Mouse (Mus musculus): ENCODE results near the gene Rapgef1. TPM values are rescaled to one million over a fixed set of nuclear protein-coding genes. Genes with fewer than 3 reads are reported as not detected.

Rapgef1 gene
- polyA plus RNA-seq, 1 experiment from 2014 or later: 24.2 TPM

- Histone ChIP-seq H3K4me1 (peaks cover 5% of the 10 kb centered on the region; the same call in 1 of the 2 replicates), H3K4me2 (no peak overlapping the region), H3K36me3 (replicated peaks) (no peaks in the 10 kb centered on the region), H3K27ac (no peak overlapping the region), H3K27me3 (replicated peaks) (no peaks in the 10 kb centered on the region), H3K9ac (no peak overlapping the region), H3K9me3 (no peaks in the 10 kb centered on the region), H3K4me3 (no peak overlapping the region)
- WGBS: 89% methylated on average over 5 of the region's 5 CpGs
- ATAC-seq (replicated peaks): no peak
Observed at GRCm38 (mm10) chr2:29605591-29605990, 13.9 kb upstream of the Rapgef1 start.

GRCm38 (mm10) chr2:29606460-29606859 lies 13.1 kb upstream of the Rapgef1 start:
- Histone ChIP-seq H3K27ac (no peak overlapping the region), H3K27me3 (replicated peaks) (no peaks in the 10 kb centered on the region), H3K36me3 (replicated peaks) (no peaks in the 10 kb centered on the region), H3K9me3 (no peaks in the 10 kb centered on the region), H3K4me1 (peaks cover 5% of the 10 kb centered on the region; the same call in 1 of the 2 replicates), H3K9ac (no peak overlapping the region), H3K4me2 (no peak overlapping the region), H3K4me3 (no peak overlapping the region)
- 56% methylated on average over 6 of the region's 6 CpGs for WGBS
- no peak for ATAC-seq (replicated peaks)

- Histone ChIP-seq H3K9ac (no peak overlapping the region), H3K4me3 (no peak overlapping the region), H3K36me3 (replicated peaks) (no peaks in the 10 kb centered on the region), H3K4me2 (no peak overlapping the region), H3K27me3 (replicated peaks) (no peaks in the 10 kb centered on the region), H3K9me3 (no peaks in the 10 kb centered on the region), H3K27ac (no peak overlapping the region), H3K4me1 (peaks cover 25% of the 10 kb centered on the region)
- ATAC-seq (replicated peaks): no peak
- WGBS: 92% methylated on average over 1 of the region's 1 CpGs
Observed at GRCm38 (mm10) chr2:29617341-29617740, 2.2 kb upstream of the Rapgef1 start.

DNA sequence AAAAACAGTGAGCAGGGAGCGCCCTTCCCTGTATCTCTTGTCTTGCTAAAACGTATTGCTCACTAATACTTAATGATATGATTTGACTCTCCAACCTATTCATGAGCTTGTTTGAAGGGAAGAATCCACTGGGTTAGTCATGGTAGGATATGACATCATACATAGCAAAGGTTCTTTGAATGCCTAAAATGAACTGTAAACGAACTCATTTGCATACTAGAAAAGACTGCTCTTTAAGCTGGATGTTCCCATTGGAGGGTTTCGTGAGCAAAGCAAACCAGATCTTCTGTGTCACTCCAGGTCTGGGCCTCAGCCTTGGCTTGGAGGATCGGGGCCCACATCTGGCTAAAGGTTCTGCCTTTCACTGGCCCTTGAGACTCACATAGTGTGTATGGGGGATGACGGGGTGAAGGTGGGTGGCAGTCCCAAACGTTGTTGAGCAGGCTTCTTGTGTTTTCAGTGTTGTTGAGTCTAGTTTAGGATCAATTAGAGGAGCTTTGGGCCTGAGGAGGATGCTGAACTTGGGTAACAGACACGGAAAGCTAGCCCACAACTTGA lies 515 bp upstream of the Rapgef1 start:
- peak overlapping the region; percentile 77 for H3K4me3 ChIP-seq
- peaks cover 29% of the 10 kb centered on the region for H3K4me1 ChIP-seq
- H3K36me3 ChIP-seq (replicated peaks): no peaks in the 10 kb centered on the region
- H3K4me2 ChIP-seq: peak overlapping the region; percentile 31; the same call in 1 of the 2 replicates
- ATAC-seq (replicated peaks): peak; percentile 41
- 57% methylated on average over 8 of the region's 8 CpGs for WGBS
- no peak overlapping the region for H3K9ac ChIP-seq
- no peaks in the 10 kb centered on the region for H3K9me3 ChIP-seq
- peak overlapping the region; percentile 55; the same call in 1 of the 2 replicates for H3K27ac ChIP-seq
- H3K27me3 ChIP-seq (replicated peaks): no peaks in the 10 kb centered on the region

DNA sequence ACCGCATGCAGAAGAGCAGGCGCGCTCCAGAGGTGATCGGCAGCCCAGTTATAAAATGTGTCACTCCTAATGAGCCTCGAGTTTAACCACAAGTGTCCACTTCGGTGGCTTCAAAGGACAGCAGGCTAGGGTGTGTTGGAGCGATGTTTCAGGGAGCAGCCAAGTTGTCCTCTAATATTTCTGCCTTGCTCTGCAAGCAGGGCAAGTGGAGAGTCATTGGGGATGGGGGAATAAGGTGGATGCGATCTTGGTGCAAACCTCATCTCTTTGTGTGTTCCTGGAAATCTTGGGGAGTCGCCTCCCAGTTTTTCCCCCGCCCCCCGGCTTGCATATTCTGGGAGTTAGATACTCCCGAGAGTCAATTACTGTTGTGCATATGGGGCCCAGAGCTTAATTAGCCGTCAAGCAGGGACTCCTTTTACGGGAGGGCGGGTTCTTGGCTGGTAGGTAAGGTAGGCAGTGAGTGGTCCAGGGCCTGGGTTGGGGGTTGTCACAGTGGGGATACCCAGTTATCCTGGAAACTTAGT lies 844 bp downstream of the Rapgef1 start:
- Histone ChIP-seq H3K36me3 (replicated peaks) (no peaks in the 10 kb centered on the region), H3K27me3 (replicated peaks) (no peaks in the 10 kb centered on the region), H3K4me3 (peak overlapping the region; percentile 77), H3K27ac (peak overlapping the region; percentile 92), H3K4me2 (peak overlapping the region; percentile 72), H3K9ac (peak overlapping the region; percentile 69), H3K9me3 (no peaks in the 10 kb centered on the region), H3K4me1 (peaks cover 29% of the 10 kb centered on the region)
- peak; percentile 31; the same call in 1 of the 2 replicates for ATAC-seq (replicated peaks)
- under 1% methylated on average over 15 of the region's 15 CpGs for whole genome bisulfite sequencing

- Histone ChIP-seq H3K27me3 (replicated peaks) (no peaks in the 10 kb centered on the region), H3K4me3 (peak overlapping the region; percentile 77), H3K36me3 (replicated peaks) (no peaks in the 10 kb centered on the region), H3K27ac (no peak overlapping the region), H3K9me3 (no peaks in the 10 kb centered on the region), H3K9ac (peak overlapping the region; percentile 69; the same call in 1 of the 2 replicates), H3K4me2 (peak overlapping the region; percentile 72), H3K4me1 (peaks cover 29% of the 10 kb centered on the region)
- WGBS: 78% methylated on average over 10 of the region's 10 CpGs
- ATAC-seq (replicated peaks): no peak
Observed at GRCm38 (mm10) chr2:29621163-29621562, 1.6 kb downstream of the Rapgef1 start.

DNA sequence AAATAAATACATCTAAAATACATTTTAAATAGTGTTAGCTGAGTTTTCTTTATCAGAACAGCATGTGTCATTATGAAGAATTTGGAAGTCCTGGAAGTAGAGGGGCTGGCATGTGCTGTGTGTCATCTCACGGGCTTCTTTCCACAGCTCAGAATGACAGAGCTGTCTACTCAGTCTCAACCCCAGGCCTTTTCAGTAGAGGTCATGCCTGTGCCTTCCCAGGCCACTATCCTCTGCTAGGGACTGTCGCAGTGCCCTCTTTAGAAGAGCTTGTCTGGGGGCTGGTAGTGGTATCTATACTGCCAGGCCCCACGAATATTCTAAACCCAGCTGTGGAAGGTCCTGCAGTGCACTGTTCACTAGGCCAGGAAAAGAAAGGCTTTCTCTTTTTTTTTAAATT lies 2.1 kb downstream of the Rapgef1 start:
- no peak overlapping the region for H3K9ac ChIP-seq
- H3K9me3 ChIP-seq: no peaks in the 10 kb centered on the region
- H3K4me1 ChIP-seq: peaks cover 29% of the 10 kb centered on the region
- peak overlapping the region; percentile 77; the same call in 1 of the 2 replicates for H3K4me3 ChIP-seq
- H3K27ac ChIP-seq: no peak overlapping the region
- H3K4me2 ChIP-seq: peak overlapping the region; percentile 72
- no peak for ATAC-seq (replicated peaks)
- no peaks in the 10 kb centered on the region for H3K36me3 ChIP-seq (replicated peaks)
- no peaks in the 10 kb centered on the region for H3K27me3 ChIP-seq (replicated peaks)
- WGBS: 87% methylated on average over 3 of the region's 3 CpGs

DNA sequence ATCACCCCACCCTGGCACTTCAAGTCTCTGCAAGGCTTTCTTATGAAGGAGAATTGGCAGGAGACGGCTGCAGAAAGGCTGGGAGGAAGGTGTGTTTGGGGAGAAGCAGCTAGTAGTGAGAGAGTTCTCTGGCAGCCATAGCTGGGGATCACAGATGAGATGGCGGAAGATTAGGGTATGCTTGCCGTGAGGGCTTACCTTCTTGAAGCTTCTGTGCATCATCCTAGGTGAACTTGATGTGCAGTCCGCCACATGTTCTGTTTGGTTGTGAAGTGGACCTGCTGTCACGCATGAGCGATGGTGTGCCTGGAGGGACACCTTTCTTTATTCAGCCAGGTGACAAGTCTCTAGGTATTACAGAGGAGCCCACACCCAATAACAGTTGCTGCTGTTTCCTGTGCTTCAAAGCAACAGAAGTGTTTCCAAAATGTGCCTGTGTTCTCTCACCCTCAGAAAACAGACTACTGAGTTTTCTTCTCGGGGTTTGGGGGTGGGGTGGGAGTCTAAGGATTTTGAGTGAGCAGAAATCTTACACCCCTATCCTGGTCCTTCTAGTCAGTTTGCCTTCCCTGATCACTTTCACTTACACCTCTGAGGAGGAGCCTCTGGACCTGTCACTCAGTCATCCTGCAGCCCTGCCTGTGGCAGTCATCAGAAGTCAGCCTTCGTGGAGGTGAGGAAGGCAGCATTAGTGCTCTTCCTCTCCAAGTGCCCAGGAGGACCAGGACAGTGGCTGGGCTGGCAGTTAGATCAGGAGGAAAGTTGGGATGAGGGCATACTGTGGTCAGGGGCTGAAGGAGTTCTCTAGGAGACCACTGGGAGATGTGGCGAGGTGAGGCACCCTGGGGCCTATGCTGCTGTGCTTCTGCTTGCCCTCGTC lies 2.8 kb downstream of the Rapgef1 start:
- no peak for ATAC-seq (replicated peaks)
- Histone ChIP-seq H3K9me3 (no peaks in the 10 kb centered on the region), H3K36me3 (replicated peaks) (no peaks in the 10 kb centered on the region), H3K27ac (no peak overlapping the region), H3K4me3 (no peak overlapping the region), H3K27me3 (replicated peaks) (no peaks in the 10 kb centered on the region), H3K4me2 (no peak overlapping the region), H3K4me1 (peaks cover 29% of the 10 kb centered on the region), H3K9ac (no peak overlapping the region)
- 88% methylated on average over 10 of the region's 10 CpGs for WGBS

- H3K27ac ChIP-seq: no peak overlapping the region
- no peaks in the 10 kb centered on the region for H3K36me3 ChIP-seq (replicated peaks)
- 77% methylated on average over 9 of the region's 9 CpGs for WGBS
- H3K9ac ChIP-seq: 0 out of 2 replicates have a peak overlapping the region, but pooled peaks have one; percentile 0
- peaks cover 31% of the 10 kb centered on the region for H3K4me1 ChIP-seq
- H3K27me3 ChIP-seq (replicated peaks): no peaks in the 10 kb centered on the region
- H3K4me2 ChIP-seq: no peak overlapping the region
- H3K9me3 ChIP-seq: no peaks in the 10 kb centered on the region
- H3K4me3 ChIP-seq: no peak overlapping the region
- no peak for ATAC-seq (replicated peaks)
Observed at GRCm38 (mm10) chr2:29623247-29624090, 3.9 kb downstream of the Rapgef1 start.

GRCm38 (mm10) chr2:29624091-29624608 lies 4.6 kb downstream of the Rapgef1 start:
- ATAC-seq (replicated peaks): no peak
- Histone ChIP-seq H3K36me3 (replicated peaks) (no peaks in the 10 kb centered on the region), H3K27me3 (replicated peaks) (no peaks in the 10 kb centered on the region), H3K4me2 (no peak overlapping the region), H3K4me3 (no peak overlapping the region), H3K9me3 (no peaks in the 10 kb centered on the region), H3K9ac (no peak overlapping the region), H3K4me1 (peaks cover 34% of the 10 kb centered on the region), H3K27ac (no peak overlapping the region)
- WGBS: 94% methylated on average over 4 of the region's 4 CpGs

DNA sequence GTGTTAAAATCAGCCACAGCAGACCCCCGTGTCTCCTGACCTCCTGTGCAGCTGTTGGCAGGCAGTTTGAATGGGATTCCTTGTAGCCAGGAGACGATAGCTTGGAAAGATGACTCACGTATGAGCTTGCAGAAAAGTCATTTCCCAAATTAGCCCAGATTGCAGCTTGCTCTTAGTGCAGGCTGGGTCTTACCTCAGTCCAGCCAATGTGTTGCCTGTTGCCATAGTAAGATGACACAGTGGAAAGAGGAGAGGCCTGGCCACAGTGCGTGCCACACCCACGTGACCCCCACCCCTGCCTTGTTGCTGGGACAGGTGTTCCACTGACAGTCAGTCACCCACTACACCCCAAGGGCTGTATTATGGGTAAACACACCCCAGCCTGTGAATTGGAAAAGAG lies 5.2 kb downstream of the Rapgef1 start:
- Histone ChIP-seq H3K36me3 (replicated peaks) (no peaks in the 10 kb centered on the region), H3K4me1 (peaks cover 32% of the 10 kb centered on the region), H3K4me2 (no peak overlapping the region), H3K27ac (no peak overlapping the region), H3K27me3 (replicated peaks) (no peaks in the 10 kb centered on the region), H3K9me3 (no peaks in the 10 kb centered on the region), H3K4me3 (no peak overlapping the region), H3K9ac (no peak overlapping the region)
- WGBS: 79% methylated on average over 5 of the region's 5 CpGs
- no peak for ATAC-seq (replicated peaks)
